Mouse (Mus musculus) cortical plate, adult 2 months (tissue): ENCODE measurements around the gene Slc2a13.

ENCODE experiments used
- CTCF ChIP-seq: fragments of 200-500 bp; IDR thresholded peaks from 2 replicates; pipeline ENCODE4 v1.5.1; 2011; ENCODE audit warnings: mild to moderate bottlenecking, control low read depth, low read length; ENCODE audit not compliant: insufficient read depth; ENCODE audit errors: extremely low read depth
- POLR2A ChIP-seq: fragments of 200-500 bp; IDR thresholded peaks from 2 replicates; pipeline ENCODE4 v1.6.1; 2011; ENCODE audit warnings: mild to moderate bottlenecking, low read length, control low read depth; ENCODE audit not compliant: insufficient read depth; ENCODE audit errors: extremely low read depth

DNA sequence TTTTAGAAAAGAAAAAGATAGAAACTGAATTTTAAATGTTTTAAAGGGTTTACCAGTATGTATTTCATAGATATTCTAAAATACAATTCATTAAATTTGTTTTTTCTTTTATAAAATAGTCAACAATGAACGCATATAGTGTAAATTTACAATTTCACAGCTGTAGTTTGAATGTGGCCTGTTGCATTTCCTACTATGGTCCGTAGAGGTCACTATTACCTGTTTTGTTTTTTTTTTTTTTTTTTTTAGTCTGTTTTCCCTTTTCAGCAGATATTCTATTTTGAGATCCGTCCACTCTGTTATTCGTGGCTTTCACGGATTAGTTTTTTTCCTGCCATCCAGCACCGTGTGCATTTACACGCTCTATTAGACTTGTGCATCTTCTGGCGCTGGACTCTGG is 320.1 kb downstream of the Slc2a13 start:
- TF ChIP-seq CTCF (no peak), POLR2A (no peak)
